ENCODE assay signal across 25 mouse cellular contexts in genomic region chr10:111553695-111554094, GRCm38 (mm10). TPM values are rescaled to one million over a fixed set of nuclear protein-coding genes. Genes with fewer than 3 reads are reported as not detected.
DNase-seq lines count a peak whose midpoint lies in the region; ATAC-seq and TF ChIP-seq lines count a peak whose summit lies in the region.
"Had no signal": no experiment of that assay in that cellular context is flagged by ENCODE, and none has a peak within 500 bp of the region (broad histone marks: within the 10 kb centered on the region; RNA-seq: fewer than 3 reads in every experiment).

No protein-coding gene starts in this region.

- no peaks in the 10 kb centered on the region for H3K36me3 ChIP-seq in kidney, embryonic 16.5 days (ENCODE audit: insufficient read depth, low read length)
- H3K36me3 ChIP-seq in lung, postnatal 0 days (ENCODE audit: insufficient read depth, low read length) = no peaks in the 10 kb centered on the region
- H3K36me3 ChIP-seq in limb, embryonic 12.5 days = no peaks in the 10 kb centered on the region
- H3K36me3 ChIP-seq in stomach, embryonic 16.5 days (ENCODE audit: control insufficient read depth, insufficient read depth, low read length) = no peaks in the 10 kb centered on the region
- H3K36me3 ChIP-seq in hindbrain, embryonic 11.5 days (ENCODE audit: control insufficient read depth, insufficient read depth, low read length) = no peaks in the 10 kb centered on the region
- H3K36me3 ChIP-seq: forebrain, embryonic 12.5 days; heart, embryonic 13.5 days; hindbrain, embryonic 12.5 days; midbrain, embryonic 15.5 days; neural tube, embryonic 12.5 days had no signal

- H3K4me3 ChIP-seq in kidney, embryonic 16.5 days (ENCODE audit: low read length) = no peak overlapping the region
- no peak overlapping the region for H3K4me3 ChIP-seq in lung, postnatal 0 days (ENCODE audit: low read depth, low read length)
- H3K4me3 ChIP-seq in limb, embryonic 12.5 days (replicated peaks) = no peak overlapping the region
- no peak overlapping the region for H3K4me3 ChIP-seq in stomach, embryonic 16.5 days (replicated peaks; ENCODE audit: low read length)
- no peak overlapping the region for H3K4me3 ChIP-seq in hindbrain, embryonic 11.5 days (ENCODE audit: low read depth, low read length)
- H3K4me3 ChIP-seq: erythroblast, embryonic 14.5 days; forebrain, embryonic 12.5 days; heart, adult 2 months; heart, embryonic 13.5 days; hindbrain, embryonic 12.5 days; midbrain, embryonic 15.5 days; neural tube, embryonic 12.5 days had no signal

- no peak overlapping the region for H3K27ac ChIP-seq in kidney, embryonic 16.5 days (ENCODE audit: low read length)
- no peak overlapping the region for H3K27ac ChIP-seq in lung, postnatal 0 days (ENCODE audit: low read length)
- peak overlapping the region; percentile 32 for H3K27ac ChIP-seq in limb, embryonic 12.5 days
- peak overlapping the region; percentile 20 for H3K27ac ChIP-seq in stomach, embryonic 16.5 days (ENCODE audit: low read length)
- no peak overlapping the region for H3K27ac ChIP-seq in hindbrain, embryonic 11.5 days (ENCODE audit: low read depth, low read length)
- H3K27ac ChIP-seq: forebrain, embryonic 12.5 days; heart, adult 2 months; heart, embryonic 13.5 days; hindbrain, embryonic 12.5 days; liver, embryonic 14.5 days; midbrain, embryonic 15.5 days; neural tube, embryonic 12.5 days had no signal

- no peak overlapping the region for H3K4me2 ChIP-seq in kidney, embryonic 16.5 days (replicated peaks; ENCODE audit: low read depth, low read length)
- H3K4me2 ChIP-seq in lung, postnatal 0 days (replicated peaks; ENCODE audit: low read depth, low read length) = no peak overlapping the region
- H3K4me2 ChIP-seq in limb, embryonic 12.5 days = no peak overlapping the region
- H3K4me2 ChIP-seq in stomach, embryonic 16.5 days (ENCODE audit: low read depth, low read length) = no peak overlapping the region
- no peak overlapping the region for H3K4me2 ChIP-seq in hindbrain, embryonic 11.5 days (replicated peaks; ENCODE audit: low read depth, low read length)
- H3K4me2 ChIP-seq: forebrain, embryonic 12.5 days; heart, embryonic 13.5 days; hindbrain, embryonic 12.5 days; midbrain, embryonic 15.5 days; neural tube, embryonic 12.5 days had no signal

- no peak for DNase-seq in kidney, postnatal 10 days
- peak; percentile 66 for DNase-seq in lung, postnatal 0 days (ENCODE audit: low spot score)
- DNase-seq in lung, postnatal 36 days = no peak
- DNase-seq in hindbrain, embryonic 11.5 days (ENCODE audit: low spot score) = no peak
- DNase-seq: adrenal gland, adult 2 months; B cell, adult 2 months; cerebellum, adult 8-10 months; gastrocnemius, postnatal 36 days; heart, adult 2 months; heart, postnatal 14 days; kidney, adult 2 months; left cerebral cortex, postnatal 4 days; lung, postnatal 4 days; right cerebral cortex, postnatal 25 days; thymus, adult 2 months had no signal

- H3K9me3 ChIP-seq in kidney, embryonic 16.5 days (ENCODE audit: low read length) = 0 out of 2 replicates have a peak, but pooled peaks cover 7% of the 10 kb centered on the region
- no peaks in the 10 kb centered on the region for H3K9me3 ChIP-seq in lung, postnatal 0 days (ENCODE audit: low read length)
- no peaks in the 10 kb centered on the region for H3K9me3 ChIP-seq in limb, embryonic 12.5 days
- H3K9me3 ChIP-seq in stomach, embryonic 16.5 days (replicated peaks; ENCODE audit: control insufficient read depth, low read length) = no peaks in the 10 kb centered on the region
- H3K9me3 ChIP-seq in hindbrain, embryonic 11.5 days (ENCODE audit: control insufficient read depth, low read length) = no peaks in the 10 kb centered on the region
- H3K9me3 ChIP-seq: forebrain, embryonic 12.5 days; heart, embryonic 13.5 days; hindbrain, embryonic 12.5 days; midbrain, embryonic 15.5 days; neural tube, embryonic 12.5 days had no signal

- peak; percentile 25; the same call in 1 of the 2 replicates for ATAC-seq in kidney, embryonic 16.5 days (ENCODE audit: low FRiP score, low TSS enrichment)
- ATAC-seq in lung, postnatal 0 days = peak; percentile 34
- ATAC-seq in limb, embryonic 12.5 days (ENCODE audit: insufficient number of reproducible peaks, insufficient read depth, low FRiP score, low TSS enrichment, low read depth) = peak; percentile 66; the same call in 1 of the 2 replicates
- ATAC-seq in stomach, embryonic 16.5 days (ENCODE audit: insufficient read depth, low FRiP score) = no peak
- ATAC-seq in hindbrain, embryonic 11.5 days (ENCODE audit: low FRiP score) = no peak
- ATAC-seq: midbrain, embryonic 15.5 days had no signal

- WGBS in kidney, embryonic 16.5 days = 17% methylated on average over 7 of the region's 7 CpGs
- 41% methylated on average over 7 of the region's 7 CpGs for WGBS in lung, postnatal 0 days
- 24% methylated on average over 7 of the region's 7 CpGs for WGBS in limb, embryonic 12.5 days
- WGBS in stomach, embryonic 16.5 days = 30% methylated on average over 7 of the region's 7 CpGs
- WGBS in hindbrain, embryonic 11.5 days = 67% methylated on average over 7 of the region's 7 CpGs

- peaks cover 31% of the 10 kb centered on the region for H3K4me1 ChIP-seq in kidney, embryonic 16.5 days (ENCODE audit: insufficient read depth, low read length)
- H3K4me1 ChIP-seq in lung, postnatal 0 days (ENCODE audit: insufficient read depth, low read depth, low read length) = peaks cover 14% of the 10 kb centered on the region; the same call in 1 of the 2 replicates
- peaks cover 25% of the 10 kb centered on the region for H3K4me1 ChIP-seq in limb, embryonic 12.5 days (replicated peaks)
- peaks cover 26% of the 10 kb centered on the region for H3K4me1 ChIP-seq in stomach, embryonic 16.5 days (ENCODE audit: control insufficient read depth, insufficient read depth, low read length)
- no peaks in the 10 kb centered on the region for H3K4me1 ChIP-seq in hindbrain, embryonic 11.5 days (replicated peaks; ENCODE audit: control insufficient read depth, insufficient read depth, low read length)

- no peaks in the 10 kb centered on the region for H3K27me3 ChIP-seq in kidney, embryonic 16.5 days (ENCODE audit: insufficient read depth, low read length)
- H3K27me3 ChIP-seq in lung, postnatal 0 days (replicated peaks; ENCODE audit: insufficient read depth, low read length) = no peaks in the 10 kb centered on the region
- H3K27me3 ChIP-seq in limb, embryonic 12.5 days = no peaks in the 10 kb centered on the region
- no peaks in the 10 kb centered on the region for H3K27me3 ChIP-seq in stomach, embryonic 16.5 days (ENCODE audit: control insufficient read depth, insufficient read depth, low read length)
- no peaks in the 10 kb centered on the region for H3K27me3 ChIP-seq in hindbrain, embryonic 11.5 days (ENCODE audit: control insufficient read depth, insufficient read depth, low read length)
- H3K27me3 ChIP-seq: forebrain, embryonic 12.5 days; heart, embryonic 13.5 days; hindbrain, embryonic 12.5 days; midbrain, embryonic 15.5 days; neural tube, embryonic 12.5 days had no signal

- no peak overlapping the region for H3K9ac ChIP-seq in kidney, embryonic 16.5 days (replicated peaks; ENCODE audit: low read length)
- H3K9ac ChIP-seq in lung, postnatal 0 days (replicated peaks; ENCODE audit: low read depth) = no peak overlapping the region
- no peak overlapping the region for H3K9ac ChIP-seq in limb, embryonic 12.5 days (replicated peaks)
- no peak overlapping the region for H3K9ac ChIP-seq in stomach, embryonic 16.5 days (ENCODE audit: low read length)
- H3K9ac ChIP-seq in hindbrain, embryonic 11.5 days (ENCODE audit: low read depth, low read length) = no peak overlapping the region
- H3K9ac ChIP-seq: forebrain, embryonic 12.5 days; heart, embryonic 13.5 days; hindbrain, embryonic 12.5 days; liver, embryonic 14.5 days; midbrain, embryonic 15.5 days; neural tube, embryonic 12.5 days had no signal

- no peak for TF ChIP-seq EP300 in lung, postnatal 0 days (IDR thresholded peaks at IDR 0.05)

- TF ChIP-seq CTCF in lung, postnatal 0 days (IDR thresholded peaks at IDR 0.05) = no peak

RNA-seq across cellular contexts. Expression of gene Phlda1, which starts 47.6 kb away (rescaled TPM):
- 27.3 and 36.6 TPM in 2 replicates for polyA plus RNA-seq in kidney, embryonic 16.5 days (2015; fragmentation: Nextera tagmentation; extraction: Ambion mirVana)
- polyA plus RNA-seq in lung, postnatal 0 days (2015; fragmentation: Nextera tagmentation; extraction: Ambion mirVana) = 97.0 and 100.0 TPM in 2 replicates
- polyA plus RNA-seq in limb, embryonic 12.5 days (2016; fragmentation: Nextera tagmentation; extraction: Ambion mirVana) = 28.2 and 35.3 TPM in 2 replicates
- 44.4 and 50.7 TPM in 2 replicates for polyA plus RNA-seq in stomach, embryonic 16.5 days (2015; fragmentation: Nextera tagmentation; extraction: Ambion mirVana)
- 30.0 TPM in 2 replicates for polyA plus RNA-seq in hindbrain, embryonic 11.5 days (2014; fragmentation: Nextera tagmentation; extraction: Ambion mirVana)

Comparison
In these comparisons a context has a peak if more than half of its experiments do, and no peak if none do; other contexts are left out.
1. ATAC-seq: peak in kidney, embryonic 16.5 days (single experiment), lung, postnatal 0 days (single experiment) and limb, embryonic 12.5 days (single experiment); none in stomach, embryonic 16.5 days (single experiment) and hindbrain, embryonic 11.5 days (single experiment).
2. H3K27ac ChIP-seq: peak in limb, embryonic 12.5 days (single experiment) and stomach, embryonic 16.5 days (single experiment); none in kidney, embryonic 16.5 days (single experiment), lung, postnatal 0 days (single experiment) and hindbrain, embryonic 11.5 days (single experiment).